24 mouse cellular contexts compared by ENCODE assay signal in genomic region chr4:119242571-119242970, GRCm38 (mm10). TPM values are rescaled to one million over a fixed set of nuclear protein-coding genes. Genes with fewer than 3 reads are reported as not detected.
A peak's percentile ranks its signal among the peaks of the same experiment; 100 is the strongest.
DNase-seq lines count a peak whose midpoint lies in the region; ATAC-seq and TF ChIP-seq lines count a peak whose summit lies in the region.
"Had no signal": no experiment of that assay in that cellular context is flagged by ENCODE, and none has a peak within 500 bp of the region (broad histone marks: within the 10 kb centered on the region; RNA-seq: fewer than 3 reads in every experiment).

No protein-coding gene starts in this region.

- peaks cover 28% of the 10 kb centered on the region for H3K4me1 ChIP-seq in forebrain, embryonic 13.5 days
- H3K4me1 ChIP-seq in forebrain, embryonic 10.5 days: peaks cover 22% of the 10 kb centered on the region
- H3K4me1 ChIP-seq in kidney, adult 2 months (ENCODE audit: control insufficient read depth, insufficient read depth, low read length): peaks cover 5% of the 10 kb centered on the region; the same call in 1 of the 2 replicates
- peaks cover 6% of the 10 kb centered on the region; the same call in 1 of the 2 replicates for H3K4me1 ChIP-seq in liver, adult 2 months (ENCODE audit: control insufficient read depth, insufficient read depth, low read length)
- H3K4me1 ChIP-seq in liver, embryonic 12.5 days: peaks cover 15% of the 10 kb centered on the region
- H3K4me1 ChIP-seq: embryonic facial prominence, embryonic 12.5 days had no signal

- TF ChIP-seq POLR2A in kidney, adult 2 months (IDR thresholded peaks at IDR 0.05; ENCODE audit: low read depth, low read length): no peak
- TF ChIP-seq POLR2A in liver, adult 2 months (IDR thresholded peaks at IDR 0.05; ENCODE audit: extremely low read depth, insufficient read depth, low read length): no peak

- peak overlapping the region; percentile 37; the same call in 1 of the 2 replicates for H3K9ac ChIP-seq in forebrain, embryonic 13.5 days
- no peak overlapping the region for H3K9ac ChIP-seq in liver, adult 2 months (ENCODE audit: low read depth, low read length)
- no peak overlapping the region for H3K9ac ChIP-seq in liver, embryonic 12.5 days
- H3K9ac ChIP-seq: embryonic facial prominence, embryonic 12.5 days had no signal

- TF ChIP-seq CTCF in kidney, adult 2 months (conservative IDR thresholded peaks at IDR 0.05; ENCODE audit: insufficient read depth, insufficient read length, low read depth, low read length): no peak
- TF ChIP-seq CTCF in liver, adult 2 months (IDR thresholded peaks at IDR 0.05; ENCODE audit: low read depth, low read length): no peak

- H3K4me3 ChIP-seq in forebrain, embryonic 13.5 days: no peak overlapping the region
- H3K4me3 ChIP-seq in forebrain, embryonic 10.5 days: no peak overlapping the region
- H3K4me3 ChIP-seq in kidney, adult 2 months (ENCODE audit: insufficient read depth, low read depth, low read length): no peak overlapping the region
- no peak overlapping the region for H3K4me3 ChIP-seq in liver, adult 2 months (ENCODE audit: insufficient read depth, low read depth, low read length)
- H3K4me3 ChIP-seq in liver, embryonic 12.5 days: no peak overlapping the region
- H3K4me3 ChIP-seq: embryonic facial prominence, embryonic 10.5 days; embryonic facial prominence, embryonic 12.5 days had no signal

- H3K36me3 ChIP-seq in forebrain, embryonic 13.5 days (ENCODE audit: poor library complexity, severe bottlenecking): peaks cover 48% of the 10 kb centered on the region
- H3K36me3 ChIP-seq in forebrain, embryonic 10.5 days (replicated peaks): peaks cover 75% of the 10 kb centered on the region
- no peaks in the 10 kb centered on the region for H3K36me3 ChIP-seq in kidney, adult 2 months (ENCODE audit: control insufficient read depth, insufficient read depth, low read length)
- H3K36me3 ChIP-seq in liver, adult 2 months (ENCODE audit: control insufficient read depth, insufficient read depth, low read length): peaks cover 7% of the 10 kb centered on the region; the same call in 1 of the 2 replicates
- H3K36me3 ChIP-seq in liver, embryonic 12.5 days: peaks cover 52% of the 10 kb centered on the region

- H3K27me3 ChIP-seq in forebrain, embryonic 13.5 days: no peaks in the 10 kb centered on the region
- no peaks in the 10 kb centered on the region for H3K27me3 ChIP-seq in forebrain, embryonic 10.5 days (ENCODE audit: poor library complexity, severe bottlenecking)
- no peaks in the 10 kb centered on the region for H3K27me3 ChIP-seq in kidney, adult 2 months (replicated peaks; ENCODE audit: control insufficient read depth, insufficient read depth, low read length)
- H3K27me3 ChIP-seq in liver, adult 2 months (ENCODE audit: control insufficient read depth, insufficient read depth, low read length): no peaks in the 10 kb centered on the region
- H3K27me3 ChIP-seq in liver, embryonic 12.5 days (replicated peaks): no peaks in the 10 kb centered on the region
- H3K27me3 ChIP-seq: CH12.LX; embryonic facial prominence, embryonic 12.5 days; Patski had no signal

- DNase-seq in forebrain, embryonic 10.5 days (ENCODE audit: extremely low spot score, low spot score): no peak
- DNase-seq in kidney, adult 2 months: peak; percentile 62
- no peak for DNase-seq in kidney, postnatal 10 days
- DNase-seq in liver, adult 2 months (ENCODE audit: extremely low read depth, low read depth, low spot score): peak; percentile 75
- DNase-seq: adrenal gland, adult 8-10 months; adrenal gland, postnatal 14 days; adrenal gland, postnatal 36 days; B cell, adult 2 months; cerebellum, adult 11-12 months; cerebellum, adult 2 months; cerebellum, adult 9-10 months; cerebellum, postnatal 10 days; cerebellum, postnatal 25 days had no signal

- no peak overlapping the region; the same call in 1 of the 2 replicates for H3K27ac ChIP-seq in forebrain, embryonic 13.5 days
- H3K27ac ChIP-seq in forebrain, embryonic 10.5 days: no peak overlapping the region
- no peak overlapping the region for H3K27ac ChIP-seq in kidney, adult 2 months (ENCODE audit: insufficient read depth, low read depth, low read length)
- peak overlapping the region; percentile 60 for H3K27ac ChIP-seq in liver, adult 2 months (replicated peaks; ENCODE audit: insufficient read depth, low read depth, low read length)
- H3K27ac ChIP-seq in liver, embryonic 12.5 days: no peak overlapping the region
- H3K27ac ChIP-seq: embryonic facial prominence, embryonic 10.5 days; embryonic facial prominence, embryonic 12.5 days had no signal

- WGBS in forebrain, embryonic 13.5 days: 91% methylated on average over 12 of the region's 12 CpGs
- 94% methylated on average over 12 of the region's 12 CpGs for WGBS in forebrain, embryonic 10.5 days
- WGBS in kidney, adult 2 months: 70% methylated on average over 12 of the region's 12 CpGs
- WGBS in liver, adult 2 months: 40% methylated on average over 12 of the region's 12 CpGs
- 75% methylated on average over 12 of the region's 12 CpGs for WGBS in liver, embryonic 12.5 days (ENCODE audit: insufficient replicate concordance)

- H3K79me2 ChIP-seq in liver, adult 2 months (ENCODE audit: control insufficient read depth, insufficient read depth, low read length): no peaks in the 10 kb centered on the region

- no peaks in the 10 kb centered on the region for H3K9me3 ChIP-seq in forebrain, embryonic 13.5 days (replicated peaks)
- no peaks in the 10 kb centered on the region for H3K9me3 ChIP-seq in forebrain, embryonic 10.5 days
- H3K9me3 ChIP-seq in liver, embryonic 12.5 days (replicated peaks): no peaks in the 10 kb centered on the region
- H3K9me3 ChIP-seq: embryonic facial prominence, embryonic 10.5 days; embryonic facial prominence, embryonic 12.5 days; G1E had no signal

- no peak for ATAC-seq in forebrain, embryonic 13.5 days
- ATAC-seq in liver, embryonic 12.5 days: no peak
- ATAC-seq: activated CD4-positive, CD25-positive, alpha-beta regulatory T cell, adult 4 months; CD4-positive, CD25-positive, alpha-beta regulatory T cell, adult 4 months; forebrain, embryonic 14.5 days; Patski had no signal

- no peak overlapping the region for H3K4me2 ChIP-seq in forebrain, embryonic 13.5 days
- no peak overlapping the region for H3K4me2 ChIP-seq in liver, embryonic 12.5 days
- H3K4me2 ChIP-seq: embryonic facial prominence, embryonic 12.5 days had no signal

RNA-seq across cellular contexts. Expression of gene P3h1, which starts 9.9 kb away (rescaled TPM):
- polyA plus RNA-seq in forebrain, embryonic 13.5 days (2015; fragmentation: Nextera tagmentation; extraction: Ambion mirVana): 7.6 and 8.1 TPM in 2 replicates
- polyA plus RNA-seq in forebrain, embryonic 10.5 days (2016; fragmentation: Nextera tagmentation; extraction: Ambion mirVana): 13.4 and 16.2 TPM in 2 replicates
- polyA plus RNA-seq in kidney, adult 2 months (2012; rRNA removed): 16.0 and 18.0 TPM in 2 replicates
- total RNA-seq in liver, adult 2 months (2014; rRNA removed): 6.7 and 8.8 TPM in 2 replicates
- 14.5 and 20.3 TPM in 2 replicates for polyA plus RNA-seq in liver, adult 2 months (2012; rRNA removed)
- 9.7 and 11.4 TPM in 2 replicates for polyA plus RNA-seq in liver, embryonic 12.5 days (2016; fragmentation: Nextera tagmentation; extraction: Ambion mirVana)

RNA-seq across cellular contexts. Expression of gene AU022252, which starts 10.1 kb away (rescaled TPM):
- 28.0 and 30.9 TPM in 2 replicates for polyA plus RNA-seq in forebrain, embryonic 13.5 days (2015; fragmentation: Nextera tagmentation; extraction: Ambion mirVana)
- polyA plus RNA-seq in forebrain, embryonic 10.5 days (2016; fragmentation: Nextera tagmentation; extraction: Ambion mirVana): 32.7 and 41.6 TPM in 2 replicates
- polyA plus RNA-seq in kidney, adult 2 months (2012; rRNA removed): 9.9 and 11.8 TPM in 2 replicates
- 23.6 and 25.2 TPM in 2 replicates for total RNA-seq in liver, adult 2 months (2014; rRNA removed)
- 16.6 and 23.3 TPM in 2 replicates for polyA plus RNA-seq in liver, adult 2 months (2012; rRNA removed)
- polyA plus RNA-seq in liver, embryonic 12.5 days (2016; fragmentation: Nextera tagmentation; extraction: Ambion mirVana): 18.1 and 19.6 TPM in 2 replicates

RNA-seq across cellular contexts. Expression of gene Cldn19, which starts 12.6 kb away (rescaled TPM):
- polyA plus RNA-seq in forebrain, embryonic 13.5 days (2015; fragmentation: Nextera tagmentation; extraction: Ambion mirVana): 0.18 TPM in 2 replicates
- polyA plus RNA-seq in forebrain, embryonic 10.5 days (2016; fragmentation: Nextera tagmentation; extraction: Ambion mirVana): 0.16 TPM in 1 of 2 replicates, not detected in the other
- 83.6 and 95.0 TPM in 2 replicates for polyA plus RNA-seq in kidney, adult 2 months (2012; rRNA removed)
- not detected in 2 replicates for total RNA-seq in liver, adult 2 months (2014; rRNA removed)
- polyA plus RNA-seq in liver, adult 2 months (2012; rRNA removed): not detected in 2 replicates
- not detected in 2 replicates for polyA plus RNA-seq in liver, embryonic 12.5 days (2016; fragmentation: Nextera tagmentation; extraction: Ambion mirVana)
- total RNA-seq: CH12.LX had no signal
- polyA plus RNA-seq: activated CD4-positive, CD25-positive, alpha-beta regulatory T cell, adult 4 months; CD4-positive, CD25-positive, alpha-beta regulatory T cell, adult 4 months; embryonic facial prominence, embryonic 10.5 days; G1E had no signal

RNA-seq across cellular contexts. Expression of gene Tmem269, which starts 24.6 kb away (rescaled TPM):
- polyA plus RNA-seq in forebrain, embryonic 13.5 days (2015; fragmentation: Nextera tagmentation; extraction: Ambion mirVana): not detected in 2 replicates
- polyA plus RNA-seq in forebrain, embryonic 10.5 days (2016; fragmentation: Nextera tagmentation; extraction: Ambion mirVana): not detected in 2 replicates
- polyA plus RNA-seq in kidney, adult 2 months (2012; rRNA removed): 0.13 and 0.29 TPM in 2 replicates
- total RNA-seq in liver, adult 2 months (2014; rRNA removed): 0.09 TPM in 1 of 2 replicates, not detected in the other
- 0.06 TPM in 1 of 2 replicates, not detected in the other for polyA plus RNA-seq in liver, adult 2 months (2012; rRNA removed)
- polyA plus RNA-seq in liver, embryonic 12.5 days (2016; fragmentation: Nextera tagmentation; extraction: Ambion mirVana): not detected in 2 replicates
- total RNA-seq: adrenal gland, adult 18-20 months; adrenal gland, postnatal 36 days; G1E had no signal
- polyA plus RNA-seq: CD4-positive, CD25-positive, alpha-beta regulatory T cell, adult 4 months; embryonic facial prominence, embryonic 12.5 days; G1E; Patski had no signal

RNA-seq across cellular contexts. Expression of gene Svbp, which starts 47.5 kb away (rescaled TPM):
- polyA plus RNA-seq in forebrain, embryonic 13.5 days (2015; fragmentation: Nextera tagmentation; extraction: Ambion mirVana): 212 and 215 TPM in 2 replicates
- 126 and 138 TPM in 2 replicates for polyA plus RNA-seq in forebrain, embryonic 10.5 days (2016; fragmentation: Nextera tagmentation; extraction: Ambion mirVana)
- 29.2 and 35.4 TPM in 2 replicates for polyA plus RNA-seq in kidney, adult 2 months (2012; rRNA removed)
- 9.1 and 10.0 TPM in 2 replicates for total RNA-seq in liver, adult 2 months (2014; rRNA removed)
- 11.9 and 14.8 TPM in 2 replicates for polyA plus RNA-seq in liver, adult 2 months (2012; rRNA removed)
- polyA plus RNA-seq in liver, embryonic 12.5 days (2016; fragmentation: Nextera tagmentation; extraction: Ambion mirVana): 114 and 121 TPM in 2 replicates

Comparison
In these comparisons a context has a peak if more than half of its experiments do, and no peak if none do; other contexts are left out.
1. DNase-seq: peak in kidney, adult 2 months (single experiment) and liver, adult 2 months (single experiment); none in forebrain, embryonic 10.5 days (single experiment) and kidney, postnatal 10 days (single experiment).
2. RNA of gene Cldn19, which starts 12.6 kb away (polyA plus RNA-seq): 83.6 to 95.0 TPM in kidney, adult 2 months; 0.18 TPM in forebrain, embryonic 13.5 days, 0.16 TPM in forebrain, embryonic 10.5 days, not detected in liver, adult 2 months and not detected in liver, embryonic 12.5 days; every median in the first group is over 10 times any median in the second.